Mouse (Mus musculus) limb, embryonic 14.5 days (tissue): ENCODE measurements at regions not wholly inside any gene's neighbourhood (a gene's known extent, or its start where the extent isn't known, plus 50 kb on each side); places are given as distances from the start of the nearest gene placed in this dataset.

Experiments used
- ATAC-seq: fragments of 200-750 bp; cut with Nextera tagmentation; 2 replicates; pipeline ENCODE4 v1.8.0; 2017; ENCODE audit warnings: low read depth, moderate number of reproducible peaks, moderate TSS enrichment; ENCODE audit not compliant: low FRiP score
- DNase-seq: peaks from one replicate; pipeline ENCODE4 v3.0.0-alpha.2; 2015; ENCODE audit warnings: low spot score
- H3K27ac ChIP-seq: fragments of 300-500 bp; sonication (generic); replicated peaks from 2 replicates; pipeline ENCODE4 v1.5.1; 2014; ENCODE audit warnings: low read depth, mild to moderate bottlenecking, low read length, moderate library complexity, mixed read lengths
- H3K27me3 ChIP-seq: fragments of 300-500 bp; sonication (generic); 2 replicates; pipeline ENCODE4 v1.6.1; 2014; ENCODE audit warnings: low read length, mixed read lengths; ENCODE audit not compliant: control insufficient read depth, insufficient read depth
- H3K36me3 ChIP-seq: fragments of 300-500 bp; sonication (generic); 2 replicates; pipeline ENCODE4 v1.6.1; 2014; ENCODE audit warnings: mild to moderate bottlenecking, low read length, moderate library complexity, mixed read lengths; ENCODE audit not compliant: control insufficient read depth, insufficient read depth
- H3K4me1 ChIP-seq: fragments of 300-500 bp; sonication (generic); 2 replicates; pipeline ENCODE4 v1.6.1; 2014; ENCODE audit warnings: antibody characterized with exemption, low read length, mixed read lengths; ENCODE audit not compliant: control insufficient read depth, insufficient read depth
- H3K4me2 ChIP-seq: fragments of 300-500 bp; sonication (generic); replicated peaks from 2 replicates; pipeline ENCODE4 v1.6.1; 2014; ENCODE audit warnings: low read depth, mild to moderate bottlenecking, low read length, moderate library complexity; ENCODE audit not compliant: severe bottlenecking
- H3K4me3 ChIP-seq: fragments of 300-500 bp; sonication (generic); replicated peaks from 2 replicates; pipeline ENCODE4 v1.5.1; 2014; ENCODE audit warnings: low read length
- H3K9ac ChIP-seq: fragments of 300-500 bp; sonication (generic); 2 replicates; pipeline ENCODE4 v1.6.1; 2014; ENCODE audit warnings: mild to moderate bottlenecking, low read depth, low read length, moderate library complexity; ENCODE audit not compliant: severe bottlenecking
- H3K9me3 ChIP-seq: fragments of 300-500 bp; sonication (generic); 2 replicates; pipeline ENCODE4 v1.6.1; 2016; ENCODE audit warnings: low read length; ENCODE audit not compliant: control insufficient read depth
- POLR2A ChIP-seq: fragments of 200-500 bp; IDR thresholded peaks from 2 replicates; pipeline ENCODE4 v1.8.0; 2012; ENCODE audit warnings: inconsistent platforms, mild to moderate bottlenecking, moderate library complexity, borderline replicate concordance; ENCODE audit not compliant: insufficient read depth, insufficient read length; ENCODE audit errors: extremely low read depth
- WGBS: fragments of 180-500 bp; shearing (Covaris S2); extraction: QIAGEN DNeasy Blood & Tissue Kit; methylation state at CpG from one replicate; pipeline ENCODE4 v1.1.7; 2014; 5-methylcytosine and 5-hydroxymethylcytosine counted together

DNA sequence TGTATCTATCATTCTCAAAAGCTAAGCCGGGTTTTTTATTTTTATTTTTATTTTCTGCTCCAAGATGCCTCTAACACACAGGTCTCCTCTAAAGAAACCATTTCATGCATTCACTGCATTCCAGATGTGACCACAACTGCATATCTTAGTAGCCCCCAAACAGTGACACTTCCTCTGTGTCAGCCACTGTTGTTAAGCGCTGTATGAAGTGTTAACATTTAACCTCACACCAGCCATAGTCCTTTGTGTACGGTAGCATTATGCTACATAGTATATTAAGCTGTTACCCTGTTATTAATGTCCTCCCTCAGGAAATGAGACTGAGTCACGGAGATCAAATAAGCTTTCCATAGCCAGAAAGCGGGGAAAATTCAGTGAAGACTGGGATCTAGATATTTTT, 79.2 kb upstream of the Tnfsf11 start:
- ATAC-seq = no peak
- WGBS = 65% methylated on average over 5 of the region's 5 CpGs

GRCm38 (mm10) chr14:78384370-78384769, 76.5 kb upstream of the Tnfsf11 start:
- Histone ChIP-seq H3K9ac (no peak overlapping the region), H3K36me3 (no peaks in the 10 kb centered on the region), H3K27ac (no peak overlapping the region), H3K4me3 (no peak overlapping the region), H3K4me1 (0 out of 2 replicates have a peak, but pooled peaks cover 2% of the 10 kb centered on the region), H3K9me3 (no peaks in the 10 kb centered on the region), H3K4me2 (no peak overlapping the region), H3K27me3 (no peaks in the 10 kb centered on the region)
- DNase-seq (no peak), ATAC-seq (no peak)
- no peak for TF ChIP-seq POLR2A
- WGBS = 75% methylated on average over 1 of the region's 1 CpGs

More for the DNA sequence above, 79.2 kb upstream of the Tnfsf11 start:
- no peak for TF ChIP-seq POLR2A
- Histone ChIP-seq H3K4me3 (no peak overlapping the region), H3K36me3 (no peaks in the 10 kb centered on the region), H3K4me2 (no peak overlapping the region), H3K9me3 (no peaks in the 10 kb centered on the region), H3K27ac (no peak overlapping the region), H3K9ac (no peak overlapping the region), H3K27me3 (no peaks in the 10 kb centered on the region), H3K4me1 (0 out of 2 replicates have a peak, but pooled peaks cover 2% of the 10 kb centered on the region)
- DNase-seq = no peak

- no peaks in the 10 kb centered on the region for H3K27me3 ChIP-seq
- no peak for TF ChIP-seq POLR2A
- no peak overlapping the region for H3K4me2 ChIP-seq
- no peak for ATAC-seq
- H3K9me3 ChIP-seq = no peaks in the 10 kb centered on the region
- H3K27ac ChIP-seq = no peak overlapping the region
- no peak overlapping the region for H3K4me3 ChIP-seq
- no peaks in the 10 kb centered on the region for H3K36me3 ChIP-seq
- 0 out of 2 replicates have a peak, but pooled peaks cover 2% of the 10 kb centered on the region for H3K4me1 ChIP-seq
- no peak overlapping the region for H3K9ac ChIP-seq
- 72% methylated on average over 8 of the region's 8 CpGs for WGBS
- DNase-seq = peak; percentile 35
Measured at GRCm38 (mm10) chr14:78383256-78383709, 75.4 kb upstream of the Tnfsf11 start.

DNA sequence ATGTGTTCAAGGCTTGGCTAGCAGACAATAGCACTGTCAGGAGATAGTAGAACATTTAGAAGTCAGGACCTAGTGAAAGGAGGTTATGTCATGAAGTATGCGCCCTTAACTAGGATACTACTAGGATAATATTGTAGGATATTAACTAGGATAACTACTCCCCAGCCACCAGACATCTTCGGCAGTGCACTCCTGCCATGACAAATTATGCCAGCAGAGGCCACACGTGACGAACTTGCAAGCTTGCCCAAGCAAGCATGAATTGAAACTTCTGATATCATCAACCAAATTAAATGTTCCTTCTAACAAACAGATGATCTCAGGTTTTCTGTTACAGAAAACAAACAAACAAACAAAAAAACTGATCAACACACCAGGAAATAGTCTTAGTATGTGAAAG, 72.2 kb upstream of the Tnfsf11 start:
- no peaks in the 10 kb centered on the region for H3K36me3 ChIP-seq
- WGBS = 82% methylated on average over 4 of the region's 4 CpGs
- no peak for TF ChIP-seq POLR2A
- H3K4me1 ChIP-seq = 0 out of 2 replicates have a peak, but pooled peaks cover 2% of the 10 kb centered on the region
- DNase-seq (no peak), ATAC-seq (no peak)
- H3K4me3 ChIP-seq = no peak overlapping the region
- no peak overlapping the region for H3K4me2 ChIP-seq
- H3K9me3 ChIP-seq = no peaks in the 10 kb centered on the region
- no peak overlapping the region for H3K9ac ChIP-seq
- no peak overlapping the region for H3K27ac ChIP-seq
- no peaks in the 10 kb centered on the region for H3K27me3 ChIP-seq

DNA sequence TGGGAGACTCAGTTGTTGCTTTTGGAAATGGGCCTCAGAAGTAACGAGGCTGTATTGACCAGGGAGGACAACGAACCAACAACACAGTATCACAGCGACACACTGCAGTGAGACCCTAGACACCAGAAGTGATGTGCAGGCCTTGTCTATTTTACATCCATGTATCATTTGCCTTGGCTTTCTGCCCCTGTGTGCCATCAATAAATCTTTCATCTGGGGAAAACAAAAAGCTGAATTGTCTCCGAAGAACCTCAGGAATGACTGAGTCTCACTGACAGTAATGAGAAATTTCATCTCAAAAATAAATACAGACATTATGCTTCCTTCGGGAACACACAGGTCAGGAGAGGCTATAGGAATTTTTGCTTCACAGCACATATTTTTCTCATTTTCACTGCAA, 68.7 kb upstream of the Tnfsf11 start:
- Histone ChIP-seq H3K27ac (no peak overlapping the region), H3K4me3 (no peak overlapping the region), H3K9me3 (no peaks in the 10 kb centered on the region), H3K9ac (no peak overlapping the region), H3K4me2 (no peak overlapping the region), H3K36me3 (no peaks in the 10 kb centered on the region), H3K4me1 (no peaks in the 10 kb centered on the region), H3K27me3 (no peaks in the 10 kb centered on the region)
- WGBS = 75% methylated on average over 5 of the region's 5 CpGs
- no peak for TF ChIP-seq POLR2A
- DNase-seq = no peak
- ATAC-seq = no peak
